Mouse (Mus musculus) CH12.LX (cell line): ENCODE measurements at regions not wholly inside any gene's neighbourhood (a gene's known extent, or its start where the extent isn't known, plus 50 kb on each side); places are given as distances from the start of the nearest gene placed in this dataset.

ENCODE experiments used
- DNase-seq: peaks from one replicate; pipeline ENCODE4 v3.0.0-alpha.2; 2013; ENCODE audit errors: extremely low read depth
- H3K27ac ChIP-seq: 2 replicates; pipeline ENCODE4 v1.5.1; 2012; ENCODE audit warnings: low read depth, mild to moderate bottlenecking, control low read depth, moderate library complexity; ENCODE audit not compliant: insufficient read depth
- H3K27me3 ChIP-seq: replicated peaks from 2 replicates; pipeline ENCODE3; 2012; ENCODE audit warnings: inconsistent platforms
- H3K36me3 ChIP-seq, 2 experiments: replicated peaks in 1 of 2; 2 replicates each; pipeline versions ENCODE3 to v1.6.1; 2012; ENCODE audit warnings: inconsistent platforms in 1 of 2, low read length in 1 of 2, mild to moderate bottlenecking in 1 of 2, mixed read lengths in 1 of 2, moderate library complexity in 1 of 2; ENCODE audit not compliant: control insufficient read depth in 1 of 2, insufficient read depth in 1 of 2
- H3K4me1 ChIP-seq, 2 experiments: 2 replicates each; pipeline ENCODE4 v1.6.1; 2012; ENCODE audit warnings: inconsistent platforms in 1 of 2, moderate library complexity in 1 of 2; ENCODE audit not compliant: insufficient read depth in 2 of 2, control insufficient read depth in 1 of 2
- H3K4me2 ChIP-seq: 2 replicates; pipeline ENCODE4 v1.6.1; 2012; ENCODE audit warnings: low read depth, mild to moderate bottlenecking, control low read depth; ENCODE audit not compliant: poor library complexity, insufficient read depth, severe bottlenecking
- H3K4me3 ChIP-seq, 3 experiments: fragments of 150-350 bp in 1 of 3; sonication (generic) in 1 of 3; replicated peaks in 1 of 3; 2 replicates each; pipeline versions ENCODE3 to v1.5.1; 2011 to 2012; ENCODE audit warnings: low read depth in 2 of 3, low read length in 2 of 3, mild to moderate bottlenecking in 2 of 3, moderate library complexity in 2 of 3, control low read depth in 1 of 3, improper control_type of control experiment in 1 of 3, inconsistent platforms in 1 of 3, mixed read lengths in 1 of 3; ENCODE audit not compliant: poor library complexity in 1 of 3
- H3K79me2 ChIP-seq: replicated peaks from 2 replicates; pipeline ENCODE4 v1.6.1; 2012; ENCODE audit warnings: mild to moderate bottlenecking, moderate library complexity; ENCODE audit not compliant: control insufficient read depth, poor library complexity, insufficient read depth, severe bottlenecking; ENCODE audit errors: extremely low read depth
- H3K9ac ChIP-seq: 2 replicates; pipeline ENCODE4 v1.6.1; 2012; ENCODE audit warnings: low read depth, mild to moderate bottlenecking, control low read depth, moderate library complexity; ENCODE audit not compliant: insufficient read depth
- H3K9me3 ChIP-seq: replicated peaks from 2 replicates; pipeline ENCODE3; 2012; ENCODE audit warnings: low read length, inconsistent platforms, mixed read lengths
- BHLHE40 ChIP-seq: IDR thresholded peaks from 2 replicates; pipeline ENCODE4 v1.6.1; 2011; ENCODE audit warnings: mild to moderate bottlenecking, low read depth, low read length, improper control_type of control experiment
- CHD2 ChIP-seq: IDR thresholded peaks from 2 replicates; pipeline ENCODE4 v1.6.1; 2011; ENCODE audit warnings: low read length, improper control_type of control experiment
- CTCF ChIP-seq, 2 experiments: IDR thresholded peaks in 1 of 2; conservative IDR thresholded peaks in 1 of 2; 2 replicates each; pipeline ENCODE4 v1.5.1; 2011 to 2012; ENCODE audit warnings: low read depth in 2 of 2, low read length in 2 of 2, improper control_type of control experiment in 1 of 2, inconsistent platforms in 1 of 2, mild to moderate bottlenecking in 1 of 2, moderate library complexity in 1 of 2
- E2F4 ChIP-seq: IDR thresholded peaks from 2 replicates; pipeline ENCODE4 v1.6.1; 2011; ENCODE audit warnings: low read depth, low read length, improper control_type of control experiment; ENCODE audit not compliant: insufficient replicate concordance
- ELF1 ChIP-seq: IDR thresholded peaks from 2 replicates; pipeline ENCODE4 v1.6.1; 2014; ENCODE audit warnings: low read depth, mild to moderate bottlenecking, inconsistent platforms, low read length, improper control_type of control experiment
- GABPA ChIP-seq: IDR thresholded peaks from 2 replicates; pipeline ENCODE4 v1.6.1; 2012; ENCODE audit warnings: low read depth, low read length, improper control_type of control experiment, inconsistent platforms; ENCODE audit not compliant: insufficient replicate concordance
- IRF4 ChIP-seq: IDR thresholded peaks from 2 replicates; pipeline ENCODE4 v1.6.1; 2014; ENCODE audit warnings: low read depth, mild to moderate bottlenecking, inconsistent platforms, low read length, improper control_type of control experiment
- JUN ChIP-seq: IDR thresholded peaks from 2 replicates; pipeline ENCODE4 v1.6.1; 2011; ENCODE audit warnings: low read depth, mild to moderate bottlenecking, low read length, improper control_type of control experiment, moderate library complexity; ENCODE audit not compliant: insufficient read depth
- KAT2A ChIP-seq: IDR thresholded peaks from 2 replicates; pipeline ENCODE4 v1.6.1; 2012; ENCODE audit warnings: low read length, improper control_type of control experiment, inconsistent platforms; ENCODE audit not compliant: insufficient replicate concordance
- MAFK ChIP-seq: IDR thresholded peaks from 2 replicates; pipeline ENCODE4 v1.6.1; 2011; ENCODE audit warnings: low read length, improper control_type of control experiment; ENCODE audit not compliant: insufficient replicate concordance
- MAZ ChIP-seq: IDR thresholded peaks from 2 replicates; pipeline ENCODE4 v1.6.1; 2012; ENCODE audit warnings: low read depth, mild to moderate bottlenecking, inconsistent platforms, low read length, improper control_type of control experiment, moderate library complexity
- MXI1 ChIP-seq: IDR thresholded peaks from 2 replicates; pipeline ENCODE4 v1.6.1; 2011; ENCODE audit warnings: mild to moderate bottlenecking, low read depth, low read length, improper control_type of control experiment
- NELFE ChIP-seq: IDR thresholded peaks from 2 replicates; pipeline ENCODE4 v1.6.1; 2011; ENCODE audit warnings: low read depth, low read length, improper control_type of control experiment
- POLR2AphosphoS2 ChIP-seq: IDR thresholded peaks from 2 replicates; pipeline ENCODE4 v1.6.1; 2011; ENCODE audit warnings: low read depth, low read length, improper control_type of control experiment
- SMC3 ChIP-seq: IDR thresholded peaks from 2 replicates; pipeline ENCODE4 v1.6.1; 2011; ENCODE audit warnings: low read depth, low read length, improper control_type of control experiment
- TBP ChIP-seq: conservative IDR thresholded peaks from 2 replicates; pipeline ENCODE4 v1.6.1; 2011; ENCODE audit warnings: low read depth, low read length, improper control_type of control experiment
- USF2 ChIP-seq: conservative IDR thresholded peaks from 2 replicates; pipeline ENCODE4 v1.6.1; 2011; ENCODE audit warnings: low read depth, low read length, improper control_type of control experiment
- ZKSCAN1 ChIP-seq: IDR thresholded peaks from 2 replicates; pipeline ENCODE4 v1.6.1; 2012; ENCODE audit warnings: low read depth, inconsistent platforms, low read length, improper control_type of control experiment, borderline replicate concordance
- ZMIZ1 ChIP-seq: IDR thresholded peaks from 2 replicates; pipeline ENCODE4 v1.6.1; 2012; ENCODE audit warnings: low read depth, mild to moderate bottlenecking, inconsistent platforms, low read length, improper control_type of control experiment
- dilution Hi-C: fragments of 300-500 bp; cut with MboI; formaldehyde crosslinking; loops from 2 replicates; pipeline ENCODE4 v1.14.3; 2020; ENCODE audit warnings: low sequenced_read_pairs; ENCODE audit not compliant: extremely low pct_unique_long_range_greater_than_20kb, extremely low pct_ligation_motif_present
- in situ Hi-C: fragments of 300-500 bp; cut with MboI; formaldehyde crosslinking; loops from 3 replicates; pipeline ENCODE4 v1.14.3; 2019; ENCODE audit warnings: low sequenced_read_pairs, low pct_ligation_motif_present, low pct_unique_long_range_greater_than_20kb, mixed read lengths

- H3K27me3 ChIP-seq, result no peaks in the 10 kb centered on the region
- TF ChIP-seq CHD2, result no peak
- TF ChIP-seq IRF4, result no peak
- TF ChIP-seq NELFE, result no peak
- no peak for TF ChIP-seq CTCF (conservative IDR thresholded peaks at IDR 0.05 in 1 of 2, IDR thresholded peaks at IDR 0.05 in 1 of 2; ENCODE audit: low read depth in 2 of 2, low read length in 2 of 2)
- TF ChIP-seq GABPA, result no peak
- no peak for TF ChIP-seq POLR2AphosphoS2
- TF ChIP-seq ZMIZ1, result no peak
- no peak for TF ChIP-seq TBP
- TF ChIP-seq ZKSCAN1, result no peak
- no peak for TF ChIP-seq E2F4
- TF ChIP-seq BHLHE40, result no peak
- TF ChIP-seq MAFK, result no peak
- no peak for TF ChIP-seq MAZ
- no peak for TF ChIP-seq SMC3
- TF ChIP-seq, all 38 proteins: peak for 0
- no peak overlapping the region for H3K4me2 ChIP-seq
- H3K79me2 ChIP-seq, result no peaks in the 10 kb centered on the region
- no peaks in the 10 kb centered on the region for H3K4me1 ChIP-seq
- dilution Hi-C loops (no loop called here), in situ Hi-C loops (no loop called here)
- H3K4me3 ChIP-seq, result no peak overlapping the region
- no peaks in the 10 kb centered on the region for H3K36me3 ChIP-seq
- H3K27ac ChIP-seq, result no peak overlapping the region
- H3K9ac ChIP-seq, result no peak overlapping the region
- no peak for DNase-seq
- H3K9me3 ChIP-seq, result peaks cover 85% of the 10 kb centered on the region
Measured at GRCm38 (mm10) chr12:107392050-107392795, 96.2 kb upstream of the 3110018I06Rik start.

GRCm38 (mm10) chr12:107394467-107394866, 94.0 kb upstream of the 3110018I06Rik start:
- Histone ChIP-seq H3K27me3 (no peaks in the 10 kb centered on the region), H3K79me2 (no peaks in the 10 kb centered on the region), H3K4me3 (no peak overlapping the region), H3K27ac (no peak overlapping the region)
- no peak for TF ChIP-seq MXI1
- no peak for TF ChIP-seq JUN
- TF ChIP-seq KAT2A, result no peak
- TF ChIP-seq ELF1, result no peak
- TF ChIP-seq USF2, result no peak
- TF ChIP-seq, all 38 proteins: peak for 0
- no peak overlapping the region for H3K9ac ChIP-seq
- H3K4me1 ChIP-seq, result no peaks in the 10 kb centered on the region
- DNase-seq, result no peak
- dilution Hi-C loops (no loop called here), in situ Hi-C loops (no loop called here)
- no peaks in the 10 kb centered on the region for H3K36me3 ChIP-seq
- no peak overlapping the region for H3K4me2 ChIP-seq
- peaks cover 87% of the 10 kb centered on the region for H3K9me3 ChIP-seq
